Mouse (Mus musculus): ENCODE results near the gene Ampd2. TPM values are rescaled to one million over a fixed set of nuclear protein-coding genes. Genes with fewer than 3 reads are reported as not detected.

Gene Ampd2
- total and polyA plus RNA-seq, 3 experiments = 4.1 to 26.3 (median 4.6) TPM

DNA sequence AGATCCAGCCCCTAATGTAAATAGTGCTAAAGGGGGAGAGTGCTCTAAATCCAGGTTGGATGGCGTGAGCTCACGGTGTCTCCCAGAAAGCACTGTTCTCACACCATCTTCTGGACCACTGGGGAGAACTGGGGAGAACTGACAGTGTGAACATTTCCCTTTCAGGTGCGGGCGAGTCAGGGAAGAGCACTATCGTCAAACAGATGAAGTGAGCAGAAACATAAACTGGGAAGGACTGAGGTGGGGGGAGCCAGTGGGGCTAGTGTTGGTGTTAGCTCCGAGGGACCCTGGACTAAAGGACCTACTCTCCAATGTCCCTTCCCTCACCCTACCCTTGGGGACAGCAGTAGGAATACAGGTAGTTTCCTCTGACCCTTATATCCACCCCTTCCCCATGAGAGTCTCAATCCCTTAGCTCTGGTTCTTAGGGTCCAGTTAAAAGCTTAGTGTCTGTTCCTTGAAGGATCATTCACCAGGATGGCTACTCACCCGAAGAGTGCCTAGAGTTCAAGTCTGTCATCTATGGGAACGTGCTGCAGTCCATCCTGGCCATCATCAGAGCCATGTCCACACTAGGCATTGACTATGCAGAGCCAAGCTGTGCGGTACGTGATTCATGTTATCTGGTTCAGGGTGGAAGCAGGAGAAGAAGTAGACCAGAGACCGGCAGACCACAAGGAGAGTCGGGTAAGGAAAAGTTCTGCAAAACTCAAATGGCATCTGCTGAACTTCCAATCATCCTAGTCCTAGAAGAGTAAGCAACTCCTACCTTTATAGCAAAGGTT, 8.7 kb upstream of the Ampd2 start:
- Histone ChIP-seq H3K4me1 (ENCODE audit: control insufficient read depth, insufficient read depth, low read length) (no peaks in the 10 kb centered on the region), H3K9ac (ENCODE audit: low read depth, low read length) (no peak overlapping the region), H3K79me2 (replicated peaks; ENCODE audit: control insufficient read depth, insufficient read depth, low read length) (no peaks in the 10 kb centered on the region), H3K36me3 (ENCODE audit: control insufficient read depth, insufficient read depth, low read length) (no peaks in the 10 kb centered on the region), H3K27ac (no peak overlapping the region), H3K27me3 (ENCODE audit: control insufficient read depth, insufficient read depth, low read length) (no peaks in the 10 kb centered on the region), H3K4me3 (no peak overlapping the region)
- TF ChIP-seq CTCF (IDR thresholded peaks at IDR 0.05) = no peak
- no peak for TF ChIP-seq POLR2A (IDR thresholded peaks at IDR 0.05; ENCODE audit: insufficient read depth, low read depth, low read length)
- no peak for TF ChIP-seq EP300 (IDR thresholded peaks at IDR 0.05; ENCODE audit: insufficient read depth, low read depth, low read length)
- intact Hi-C loops (cut with DNase I) = no loop called here
- no peak for DNase-seq
- WGBS = 96% methylated on average over 12 of the region's 12 CpGs

DNA sequence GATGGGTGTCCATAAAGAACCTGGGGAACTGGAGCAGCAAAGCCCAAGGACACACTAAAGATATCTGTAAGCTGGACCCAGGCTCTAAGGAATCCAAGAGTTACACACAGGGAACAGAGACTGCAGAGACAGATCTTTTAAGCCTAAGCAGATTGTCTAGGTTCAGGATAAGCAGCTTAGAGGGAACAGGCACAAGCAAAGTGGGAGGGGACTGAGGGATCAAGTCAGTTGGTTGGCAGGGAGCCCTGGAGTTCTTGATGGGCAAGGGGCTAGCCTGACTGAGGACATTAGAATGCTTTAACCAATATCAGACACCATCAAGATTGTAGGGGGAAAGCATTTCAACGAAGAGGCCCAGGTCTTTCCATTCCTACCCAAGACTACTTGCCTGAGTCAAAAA, 7.7 kb upstream of the Ampd2 start:
- H3K36me3 ChIP-seq (ENCODE audit: control insufficient read depth, insufficient read depth, low read length) = no peaks in the 10 kb centered on the region
- H3K27ac ChIP-seq = no peak overlapping the region
- intact Hi-C loops (cut with DNase I) = no loop called here
- no peaks in the 10 kb centered on the region for H3K79me2 ChIP-seq (replicated peaks; ENCODE audit: control insufficient read depth, insufficient read depth, low read length)
- WGBS = 55% methylated on average over 1 of the region's 1 CpGs
- H3K4me3 ChIP-seq = no peak overlapping the region
- DNase-seq = no peak
- H3K4me1 ChIP-seq (ENCODE audit: control insufficient read depth, insufficient read depth, low read length) = no peaks in the 10 kb centered on the region
- no peak overlapping the region for H3K9ac ChIP-seq (ENCODE audit: low read depth, low read length)
- no peaks in the 10 kb centered on the region for H3K27me3 ChIP-seq (ENCODE audit: control insufficient read depth, insufficient read depth, low read length)
- TF ChIP-seq POLR2A (IDR thresholded peaks at IDR 0.05; ENCODE audit: insufficient read depth, low read depth, low read length) = no peak

DNA sequence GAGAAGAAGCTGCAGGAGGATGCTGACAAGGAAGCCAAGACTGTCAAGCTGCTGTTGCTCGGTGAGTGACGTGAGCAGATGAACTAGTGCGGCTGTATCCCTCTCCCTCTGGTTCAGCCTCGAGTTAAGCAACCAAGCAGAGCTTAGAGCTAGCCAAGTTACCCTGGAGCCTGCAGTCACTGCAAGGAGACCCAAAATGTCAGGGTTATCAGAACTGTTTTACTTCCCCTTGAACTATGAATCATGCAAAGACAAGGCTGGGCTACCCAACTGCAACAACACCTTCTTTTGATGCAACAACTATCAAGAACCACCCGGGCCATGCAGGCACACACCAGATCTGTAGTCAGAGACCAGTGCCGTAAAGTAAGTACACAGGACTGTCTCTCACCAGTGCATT, 6.9 kb upstream of the Ampd2 start:
- Histone ChIP-seq H3K27me3 (ENCODE audit: control insufficient read depth, insufficient read depth, low read length) (no peaks in the 10 kb centered on the region), H3K4me3 (no peak overlapping the region), H3K36me3 (ENCODE audit: control insufficient read depth, insufficient read depth, low read length) (no peaks in the 10 kb centered on the region), H3K9ac (ENCODE audit: low read depth, low read length) (no peak overlapping the region), H3K79me2 (replicated peaks; ENCODE audit: control insufficient read depth, insufficient read depth, low read length) (no peaks in the 10 kb centered on the region), H3K4me1 (ENCODE audit: control insufficient read depth, insufficient read depth, low read length) (no peaks in the 10 kb centered on the region), H3K27ac (no peak overlapping the region)
- DNase-seq = no peak
- no peak for TF ChIP-seq CTCF (IDR thresholded peaks at IDR 0.05)
- TF ChIP-seq EP300 (IDR thresholded peaks at IDR 0.05; ENCODE audit: insufficient read depth, low read depth, low read length) = no peak
- no peak for TF ChIP-seq POLR2A (IDR thresholded peaks at IDR 0.05; ENCODE audit: insufficient read depth, low read depth, low read length)
- intact Hi-C loops (cut with DNase I) = no loop called here
- WGBS = 55% methylated on average over 6 of the region's 6 CpGs

DNA sequence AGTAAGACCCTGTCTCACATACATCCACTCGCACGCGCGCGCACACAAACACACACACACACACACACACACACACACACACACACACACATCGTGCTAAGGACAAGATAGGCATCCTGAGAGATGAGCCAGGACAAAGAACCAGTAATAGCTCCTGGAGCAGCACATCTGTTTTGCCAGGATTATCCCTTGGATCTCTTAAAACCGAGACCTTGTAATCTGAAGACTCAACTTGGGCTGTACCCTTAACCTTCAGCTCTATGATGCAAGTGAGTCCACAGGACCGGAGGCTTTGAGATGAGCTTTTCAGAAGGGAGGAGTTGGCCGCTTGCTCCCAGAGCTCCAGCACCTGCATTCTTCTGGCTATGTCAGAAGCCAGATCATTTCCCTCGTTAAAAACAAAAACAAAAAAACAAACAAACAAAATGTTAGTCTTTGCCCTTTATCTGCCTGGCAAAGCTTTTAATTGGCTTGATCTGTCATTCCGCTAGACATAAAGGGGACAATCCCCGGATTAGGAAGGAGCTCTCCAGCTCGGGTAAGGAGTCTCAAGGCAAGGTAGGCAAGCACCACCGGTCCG, 6.2 kb upstream of the Ampd2 start, which contains the start of gene Gnat2:
Gnat2 (plus strand) TSS at position 254 of the 580 bp plus-strand sequence.
- intact Hi-C loops (cut with DNase I) = no loop called here

DNA sequence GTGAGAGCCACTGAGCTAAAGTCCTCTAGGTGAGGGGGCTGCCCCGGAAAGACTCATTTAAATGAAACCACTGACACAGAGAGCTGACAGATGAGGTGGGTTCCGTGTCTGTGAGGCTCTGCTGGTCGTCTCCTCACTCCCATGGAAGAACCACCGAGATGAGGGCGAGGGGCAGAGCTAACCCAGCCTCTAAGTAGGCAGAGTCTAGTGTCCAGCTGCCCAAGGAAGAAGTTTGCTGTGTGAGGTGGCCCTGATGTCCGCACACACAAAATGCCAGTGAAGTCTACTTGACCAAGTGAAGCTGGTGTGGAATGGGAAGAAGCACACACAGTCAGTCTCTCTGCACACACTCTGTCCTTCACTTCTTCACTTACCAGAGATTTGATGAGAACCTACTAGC, 5.6 kb upstream of the Ampd2 start:
- TF ChIP-seq POLR2A (IDR thresholded peaks at IDR 0.05; ENCODE audit: insufficient read depth, low read depth, low read length) (no peak), CTCF (IDR thresholded peaks at IDR 0.05) (no peak), EP300 (IDR thresholded peaks at IDR 0.05; ENCODE audit: insufficient read depth, low read depth, low read length) (no peak)
- Histone ChIP-seq H3K4me1 (ENCODE audit: control insufficient read depth, insufficient read depth, low read length) (no peaks in the 10 kb centered on the region), H3K79me2 (replicated peaks; ENCODE audit: control insufficient read depth, insufficient read depth, low read length) (no peaks in the 10 kb centered on the region), H3K4me3 (no peak overlapping the region), H3K27me3 (ENCODE audit: control insufficient read depth, insufficient read depth, low read length) (no peaks in the 10 kb centered on the region), H3K27ac (no peak overlapping the region), H3K36me3 (ENCODE audit: control insufficient read depth, insufficient read depth, low read length) (no peaks in the 10 kb centered on the region), H3K9ac (ENCODE audit: low read depth, low read length) (no peak overlapping the region)
- intact Hi-C loops (cut with DNase I) = no loop called here
- DNase-seq = no peak
- 70% methylated on average over 6 of the region's 6 CpGs for WGBS

More for the DNA sequence above, 6.2 kb upstream of the Ampd2 start, which contains the start of gene Gnat2:
- 77% methylated on average over 15 of the region's 15 CpGs for WGBS
- no peak within 1 kb of the TSS for H3K9ac ChIP-seq (ENCODE audit: low read depth, low read length)
- no peak within 1 kb of the TSS for H3K27ac ChIP-seq
- TF ChIP-seq POLR2A (IDR thresholded peaks at IDR 0.05; ENCODE audit: insufficient read depth, low read depth, low read length) (no peak), EP300 (IDR thresholded peaks at IDR 0.05; ENCODE audit: insufficient read depth, low read depth, low read length) (no peak)
- H3K36me3 ChIP-seq (ENCODE audit: control insufficient read depth, insufficient read depth, low read length) = no peaks in the 10 kb centered on the region
- H3K79me2 ChIP-seq (replicated peaks; ENCODE audit: control insufficient read depth, insufficient read depth, low read length) = no peaks in the 10 kb centered on the region
- H3K4me3 ChIP-seq = no peak within 1 kb of the TSS
- no peaks in the 10 kb centered on the region for H3K4me1 ChIP-seq (ENCODE audit: control insufficient read depth, insufficient read depth, low read length)
- no peaks in the 10 kb centered on the region for H3K27me3 ChIP-seq (ENCODE audit: control insufficient read depth, insufficient read depth, low read length)
- DNase-seq = no peak

DNA sequence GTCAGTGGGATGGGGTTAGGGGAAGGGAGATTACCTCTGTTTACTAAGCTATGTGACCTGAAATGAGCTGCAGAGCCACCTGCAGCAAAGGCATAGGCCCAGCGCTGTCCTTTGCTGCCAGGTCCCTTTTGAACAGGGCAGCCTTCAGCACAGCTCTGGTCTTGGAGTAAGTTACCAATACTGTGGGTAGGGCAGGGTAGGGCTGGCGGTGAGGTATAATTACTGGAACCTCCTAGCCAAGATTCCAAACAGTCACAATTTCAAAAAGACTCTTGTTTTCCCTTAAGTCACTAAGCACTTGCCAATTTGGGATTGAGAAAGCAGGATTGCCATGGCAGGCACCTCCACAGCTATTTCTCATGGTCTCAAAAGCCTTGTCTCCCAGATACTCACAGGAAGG, 4.1 kb upstream of the Ampd2 start:
- intact Hi-C loops (cut with DNase I) = no loop called here
- no peak overlapping the region for H3K4me3 ChIP-seq
- no peak overlapping the region for H3K9ac ChIP-seq (ENCODE audit: low read depth, low read length)
- TF ChIP-seq POLR2A (IDR thresholded peaks at IDR 0.05; ENCODE audit: insufficient read depth, low read depth, low read length) = no peak
- TF ChIP-seq EP300 (IDR thresholded peaks at IDR 0.05; ENCODE audit: insufficient read depth, low read depth, low read length) = no peak
- no peaks in the 10 kb centered on the region for H3K27me3 ChIP-seq (ENCODE audit: control insufficient read depth, insufficient read depth, low read length)
- 93% methylated on average over 2 of the region's 2 CpGs for WGBS
- no peaks in the 10 kb centered on the region for H3K79me2 ChIP-seq (replicated peaks; ENCODE audit: control insufficient read depth, insufficient read depth, low read length)
- 0 out of 2 replicates have a peak, but pooled peaks cover 2% of the 10 kb centered on the region for H3K4me1 ChIP-seq (ENCODE audit: control insufficient read depth, insufficient read depth, low read length)
- no peaks in the 10 kb centered on the region for H3K36me3 ChIP-seq (ENCODE audit: control insufficient read depth, insufficient read depth, low read length)
- no peak for DNase-seq
- no peak overlapping the region for H3K27ac ChIP-seq

Data from heart, adult 2 months (tissue).